Mouse (Mus musculus) neural tube, embryonic 14.5 days (tissue): ENCODE results near the gene Foxred2. TPM values are rescaled to one million over a fixed set of nuclear protein-coding genes. Genes with fewer than 3 reads are reported as not detected.
A peak's percentile ranks its signal among the peaks of the same experiment; 100 is the strongest.

Experiments
- ATAC-seq: fragments of 200-750 bp; cut with Nextera tagmentation; 2 replicates; pipeline ENCODE4 v1.8.0; 2017; ENCODE audit warnings: low read depth, mild to moderate bottlenecking, moderate TSS enrichment, moderate library complexity
- H3K27ac ChIP-seq: fragments of 300-500 bp; sonication (generic); 2 replicates; pipeline ENCODE4 v1.5.1; 2014; ENCODE audit warnings: low read depth, mild to moderate bottlenecking, control low read depth, low read length, moderate library complexity, mixed read lengths
- H3K27me3 ChIP-seq: fragments of 300-500 bp; sonication (generic); 2 replicates; pipeline ENCODE4 v1.6.1; 2014; ENCODE audit warnings: low read length; ENCODE audit not compliant: control insufficient read depth, insufficient read depth
- H3K36me3 ChIP-seq: fragments of 300-500 bp; sonication (generic); 2 replicates; pipeline ENCODE4 v1.6.1; 2014; ENCODE audit warnings: low read length, mixed read lengths; ENCODE audit not compliant: control insufficient read depth, insufficient read depth
- H3K4me1 ChIP-seq: fragments of 300-500 bp; sonication (generic); 2 replicates; pipeline ENCODE4 v1.6.1; 2014; ENCODE audit warnings: low read length; ENCODE audit not compliant: control insufficient read depth, insufficient read depth
- H3K4me2 ChIP-seq: fragments of 300-500 bp; sonication (generic); 2 replicates; pipeline ENCODE4 v1.6.1; 2014; ENCODE audit warnings: mild to moderate bottlenecking, low read depth, low read length, control low read depth
- H3K4me3 ChIP-seq: fragments of 300-500 bp; sonication (generic); 2 replicates; pipeline ENCODE4 v1.5.1; 2014; ENCODE audit warnings: low read depth, low read length, control low read depth, mixed read lengths
- H3K9ac ChIP-seq: fragments of 300-500 bp; sonication (generic); replicated peaks from 2 replicates; pipeline ENCODE4 v1.6.1; 2014; ENCODE audit warnings: low read depth, mild to moderate bottlenecking, control low read depth, low read length, mixed read lengths
- H3K9me3 ChIP-seq: fragments of 300-500 bp; sonication (generic); 2 replicates; pipeline ENCODE4 v1.6.1; 2016; ENCODE audit warnings: low read length; ENCODE audit not compliant: control insufficient read depth
- WGBS: fragments of 180-500 bp; shearing (Covaris S2); extraction: QIAGEN DNeasy Blood & Tissue Kit; methylation state at CpG from one replicate; pipeline ENCODE4 v1.1.7; 2014; 5-methylcytosine and 5-hydroxymethylcytosine counted together
- polyA plus RNA-seq: library from polyadenylated mRNA; unstranded; fragments of >200 nt; fragmentation: Nextera tagmentation; extraction: Ambion mirVana; gene quantifications from 2 replicates; pipeline ENCODE4 v1.2.1, GENCODE M21; 2014

The Foxred2 gene
- polyA plus RNA-seq, 1 experiment from 2014 or later, result 11.2 TPM

- Histone ChIP-seq H3K36me3 (no peaks in the 10 kb centered on the region), H3K9me3 (no peaks in the 10 kb centered on the region), H3K27me3 (no peaks in the 10 kb centered on the region), H3K4me3 (peak overlapping the region; percentile 27), H3K4me1 (0 out of 2 replicates have a peak, but pooled peaks cover 2% of the 10 kb centered on the region), H3K9ac (peak overlapping the region; percentile 25; the same call in 1 of the 2 replicates), H3K27ac (no peak overlapping the region), H3K4me2 (peak overlapping the region; percentile 47)
- 2% methylated on average over 26 of the region's 26 CpGs for WGBS
- no peak for ATAC-seq
Observed at GRCm38 (mm10) chr15:77905275-77905970, 51.1 kb downstream of the Foxred2 start.

DNA sequence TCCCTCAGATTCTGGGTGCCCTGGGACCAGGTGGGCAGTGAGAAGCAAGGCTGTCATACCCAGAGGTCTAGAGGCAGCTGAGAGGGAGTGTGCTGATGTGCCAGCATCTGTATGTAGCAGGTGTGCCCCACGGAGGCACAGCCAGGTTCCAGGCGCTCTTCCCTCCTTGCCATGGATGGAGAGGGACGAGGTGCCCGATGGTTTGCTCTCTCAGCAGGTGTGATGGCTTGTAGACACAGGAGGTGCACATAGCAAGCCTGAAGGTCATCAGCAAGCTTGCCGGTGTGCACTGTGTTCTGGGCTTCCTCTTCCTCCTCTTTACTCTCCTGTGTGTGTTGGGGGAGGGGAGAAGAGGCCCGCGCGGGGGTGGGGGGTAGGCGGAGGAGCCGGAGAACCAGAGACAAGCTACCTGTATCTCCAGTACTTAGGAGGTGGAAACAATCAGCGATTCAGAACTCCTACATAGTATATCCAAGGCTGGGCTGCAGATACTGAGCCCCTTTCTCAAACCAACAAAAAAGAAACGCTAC is 52.1 kb downstream of the Foxred2 start:
- WGBS, result 31% methylated on average over 12 of the region's 12 CpGs
- Histone ChIP-seq H3K9me3 (no peaks in the 10 kb centered on the region), H3K4me2 (no peak overlapping the region), H3K4me3 (no peak overlapping the region), H3K36me3 (no peaks in the 10 kb centered on the region), H3K27me3 (no peaks in the 10 kb centered on the region), H3K9ac (no peak overlapping the region), H3K27ac (no peak overlapping the region), H3K4me1 (0 out of 2 replicates have a peak, but pooled peaks cover 2% of the 10 kb centered on the region)
- ATAC-seq, result no peak

DNA sequence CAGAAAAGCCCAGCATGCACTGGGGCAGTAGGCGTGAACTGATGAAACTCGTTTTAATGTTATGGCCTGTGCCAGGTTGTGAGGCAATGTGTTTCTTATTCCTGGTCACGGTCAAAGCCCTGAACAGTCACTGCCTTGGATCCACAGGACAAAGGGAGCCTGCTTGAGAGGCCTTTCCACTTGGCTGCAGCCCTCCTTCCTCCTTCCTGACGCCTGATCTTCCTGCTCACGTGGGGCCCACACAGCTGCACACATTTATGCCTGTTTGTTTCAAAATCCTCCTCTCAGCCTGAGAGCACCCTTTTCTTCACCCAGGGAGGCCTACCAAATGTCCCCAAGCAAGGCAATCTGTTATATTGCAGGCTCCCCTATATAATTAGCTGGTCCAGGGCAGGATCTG is 53.3 kb downstream of the Foxred2 start:
- Histone ChIP-seq H3K27me3 (no peaks in the 10 kb centered on the region), H3K9ac (no peak overlapping the region), H3K4me3 (no peak overlapping the region), H3K27ac (no peak overlapping the region), H3K9me3 (no peaks in the 10 kb centered on the region), H3K36me3 (no peaks in the 10 kb centered on the region), H3K4me2 (no peak overlapping the region), H3K4me1 (0 out of 2 replicates have a peak, but pooled peaks cover 2% of the 10 kb centered on the region)
- ATAC-seq, result no peak
- WGBS, result 60% methylated on average over 5 of the region's 5 CpGs

- no peaks in the 10 kb centered on the region for H3K9me3 ChIP-seq
Observed at GRCm38 (mm10) chr15:77894926-77895325, 61.6 kb downstream of the Foxred2 start.

GRCm38 (mm10) chr15:77893292-77893691 is 63.2 kb downstream of the Foxred2 start:
- ATAC-seq, result no peak
- Histone ChIP-seq H3K9ac (no peak overlapping the region), H3K36me3 (no peaks in the 10 kb centered on the region), H3K27me3 (no peaks in the 10 kb centered on the region), H3K4me1 (no peaks in the 10 kb centered on the region), H3K4me3 (no peak overlapping the region), H3K27ac (no peak overlapping the region), H3K4me2 (no peak overlapping the region), H3K9me3 (no peaks in the 10 kb centered on the region)
- WGBS, result 78% methylated on average over 10 of the region's 10 CpGs

More at GRCm38 (mm10) chr15:77894926-77895325, 61.6 kb downstream of the Foxred2 start:
- ATAC-seq, result no peak
- H3K4me3 ChIP-seq, result no peak overlapping the region
- H3K27ac ChIP-seq, result no peak overlapping the region
- H3K9ac ChIP-seq, result no peak overlapping the region
- 84% methylated on average over 13 of the region's 14 CpGs for WGBS
- H3K4me2 ChIP-seq, result no peak overlapping the region
- H3K36me3 ChIP-seq, result no peaks in the 10 kb centered on the region
- H3K27me3 ChIP-seq, result no peaks in the 10 kb centered on the region
- no peaks in the 10 kb centered on the region for H3K4me1 ChIP-seq

- no peak overlapping the region for H3K9ac ChIP-seq
- no peaks in the 10 kb centered on the region for H3K36me3 ChIP-seq
- H3K4me3 ChIP-seq, result no peak overlapping the region
- ATAC-seq, result no peak
- H3K4me1 ChIP-seq, result no peaks in the 10 kb centered on the region
- WGBS, result 89% methylated on average over 10 of the region's 10 CpGs
- H3K4me2 ChIP-seq, result no peak overlapping the region
- no peaks in the 10 kb centered on the region for H3K27me3 ChIP-seq
- no peak overlapping the region for H3K27ac ChIP-seq
- H3K9me3 ChIP-seq, result no peaks in the 10 kb centered on the region
Observed at GRCm38 (mm10) chr15:77892420-77892819, 64.1 kb downstream of the Foxred2 start.

DNA sequence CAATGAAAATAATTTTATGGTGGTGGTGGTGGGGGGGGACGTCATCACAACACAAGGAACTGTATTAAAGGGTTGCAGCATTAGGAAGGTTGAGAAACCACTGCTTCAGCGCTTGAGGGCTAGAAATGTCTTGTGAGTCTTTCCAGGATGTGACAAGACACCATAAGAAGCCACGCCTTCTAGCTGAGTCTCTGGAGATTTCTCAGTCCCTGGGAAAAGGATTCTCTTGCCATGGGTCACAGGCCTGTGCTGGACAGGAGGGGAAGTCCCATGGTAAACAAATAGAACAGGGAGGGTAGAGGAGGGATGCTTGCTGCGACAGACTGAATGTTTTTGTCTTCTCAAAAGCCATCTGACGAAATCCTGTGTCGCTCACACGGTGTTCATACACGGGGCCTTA is 64.8 kb downstream of the Foxred2 start:
- 84% methylated on average over 8 of the region's 8 CpGs for WGBS
- no peak overlapping the region for H3K4me2 ChIP-seq
- no peak for ATAC-seq

More for the DNA sequence above, 64.8 kb downstream of the Foxred2 start:
- H3K9me3 ChIP-seq, result no peaks in the 10 kb centered on the region
- no peaks in the 10 kb centered on the region for H3K4me1 ChIP-seq
- H3K27me3 ChIP-seq, result no peaks in the 10 kb centered on the region
- no peak overlapping the region for H3K4me3 ChIP-seq
- H3K9ac ChIP-seq, result no peak overlapping the region
- H3K27ac ChIP-seq, result no peak overlapping the region
- H3K36me3 ChIP-seq, result no peaks in the 10 kb centered on the region

Other genes with a start within 250 kb of the Foxred2 start
- 0.16 TPM in 1 of 2 replicates, not detected in the other for gene Apol9b, start 227.7 kb downstream of the Foxred2 start, polyA plus RNA-seq
- gene Apol8, start 199.7 kb downstream of the Foxred2 start, polyA plus RNA-seq, result 0.07 TPM in 1 of 2 replicates, not detected in the other
- 9.5 and 13.8 TPM in 2 replicates for gene Myh9, start 114.5 kb downstream of the Foxred2 start, polyA plus RNA-seq
- 208 and 212 TPM in 2 replicates for gene Txn2, start 27.7 kb downstream of the Foxred2 start, polyA plus RNA-seq
- 177 TPM in 2 replicates for gene Eif3d, start 14.1 kb upstream of the Foxred2 start, polyA plus RNA-seq
- 12.4 and 21.0 TPM in 2 replicates for gene Cacng2, start 163.3 kb upstream of the Foxred2 start, polyA plus RNA-seq
- gene Ift27, start 217.4 kb upstream of the Foxred2 start, polyA plus RNA-seq, result 103 and 105 TPM in 2 replicates
- gene Pvalb, start 249.7 kb upstream of the Foxred2 start, polyA plus RNA-seq, result 0.56 and 5.2 TPM in 2 replicates